Mouse (Mus musculus) small intestine, adult 2 months (tissue): ENCODE measurements around the gene Ppp2r5e. TPM values are rescaled to one million over a fixed set of nuclear protein-coding genes. Genes with fewer than 3 reads are reported as not detected.

Experiments
- H3K27ac ChIP-seq: fragments of 200-500 bp; 2 replicates; pipeline ENCODE4 v1.5.1; 2012; ENCODE audit warnings: low read depth, low read length, control low read depth, inconsistent platforms; ENCODE audit not compliant: insufficient read depth
- H3K27me3 ChIP-seq: fragments of 200-500 bp; 2 replicates; pipeline ENCODE4 v1.6.1; 2012; ENCODE audit warnings: mild to moderate bottlenecking, moderate library complexity, low read length, inconsistent platforms; ENCODE audit not compliant: control insufficient read depth, insufficient read depth
- H3K36me3 ChIP-seq: fragments of 200-500 bp; 2 replicates; pipeline ENCODE4 v1.6.1; 2012; ENCODE audit warnings: mild to moderate bottlenecking, low read length, control low read depth, inconsistent platforms; ENCODE audit not compliant: control insufficient read depth, insufficient read depth
- H3K4me1 ChIP-seq: fragments of 200-500 bp; 2 replicates; pipeline ENCODE4 v1.6.1; 2012; ENCODE audit warnings: low read length, inconsistent platforms, mixed read lengths; ENCODE audit not compliant: control insufficient read depth, insufficient read depth, insufficient read length
- H3K4me3 ChIP-seq: fragments of 200-500 bp; 2 replicates; pipeline ENCODE4 v1.5.1; 2012; ENCODE audit warnings: low read depth, mild to moderate bottlenecking, control low read depth, inconsistent platforms, low read length, moderate library complexity
- CTCF ChIP-seq: fragments of 200-500 bp; IDR thresholded peaks from 2 replicates; pipeline ENCODE4 v1.5.1; 2012; ENCODE audit warnings: low read depth, mild to moderate bottlenecking, control low read depth, inconsistent platforms, low read length, moderate library complexity, mixed read lengths; ENCODE audit not compliant: insufficient replicate concordance, insufficient read length; ENCODE audit errors: extremely low read depth
- POLR2A ChIP-seq: fragments of 200-500 bp; IDR thresholded peaks from 2 replicates; pipeline ENCODE4 v1.6.1; 2012; ENCODE audit warnings: low read depth, mild to moderate bottlenecking, control low read depth, inconsistent platforms, low read length, moderate library complexity
- WGBS: fragments of 180-500 bp; shearing (Covaris S2); methylation state at CpG from one replicate; pipeline ENCODE4 v1.1.7; 2018; 5-methylcytosine and 5-hydroxymethylcytosine counted together
- polyA plus RNA-seq: library from polyadenylated mRNA; depleted of rRNA; stranded (reverse); fragments of >200 nt; gene quantifications from 2 replicates; pipeline ENCODE4 v1.2.3, GENCODE M21; 2012

The Ppp2r5e gene
- polyA plus RNA-seq, 1 experiment: 14.2 TPM

DNA sequence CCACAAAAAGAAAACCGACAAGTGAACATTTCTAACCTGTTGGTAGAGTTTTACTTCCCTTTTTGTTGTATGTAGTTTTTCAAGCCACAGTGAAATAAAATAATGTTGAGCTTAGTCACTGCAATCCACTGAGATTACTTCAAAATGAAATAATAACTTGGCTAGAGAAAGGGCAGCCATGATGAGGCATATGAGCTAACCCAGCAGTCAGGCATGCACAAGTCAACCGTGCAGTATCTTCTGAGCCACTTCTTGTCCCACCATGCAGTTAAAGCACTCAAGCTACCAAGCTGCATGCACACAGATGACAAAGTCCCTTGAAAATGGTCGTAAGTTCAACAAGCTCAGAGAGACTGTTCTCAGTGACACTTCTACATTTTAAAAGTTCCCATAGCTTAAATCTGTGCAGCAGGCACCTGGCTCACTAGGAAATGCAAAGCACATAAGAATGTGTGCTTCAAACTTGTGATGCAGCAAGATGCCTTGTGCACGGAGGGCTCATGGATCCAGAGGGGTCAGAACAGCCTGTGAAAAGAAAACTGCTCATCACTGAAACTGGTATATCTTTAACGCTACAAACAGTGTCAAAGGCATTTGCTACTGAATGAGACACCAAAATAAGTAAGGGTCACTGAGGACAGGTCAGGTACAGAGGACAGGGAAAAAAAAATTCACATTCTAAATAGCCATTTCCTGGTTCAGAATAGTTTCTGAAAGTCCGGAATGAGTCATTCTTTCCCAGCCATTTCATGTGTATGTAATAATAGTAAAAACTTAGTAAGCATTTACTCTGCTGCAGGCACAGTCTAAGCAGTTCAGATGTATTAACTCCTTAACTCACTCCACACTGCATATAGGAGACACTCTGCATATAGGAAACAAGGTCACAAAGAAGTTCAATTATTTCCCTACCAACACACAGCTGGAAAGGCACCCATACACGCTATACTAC is 66.9 kb downstream of the Ppp2r5e start:
- TF ChIP-seq POLR2A (no peak), CTCF (no peak)
- Histone ChIP-seq H3K4me3 (no peak overlapping the region), H3K27me3 (no peaks in the 10 kb centered on the region), H3K36me3 (no peaks in the 10 kb centered on the region), H3K4me1 (peaks cover 14% of the 10 kb centered on the region), H3K27ac (peak overlapping the region; percentile 23; the same call in 1 of the 2 replicates)
- 65% methylated on average over 7 of the region's 7 CpGs for WGBS

DNA sequence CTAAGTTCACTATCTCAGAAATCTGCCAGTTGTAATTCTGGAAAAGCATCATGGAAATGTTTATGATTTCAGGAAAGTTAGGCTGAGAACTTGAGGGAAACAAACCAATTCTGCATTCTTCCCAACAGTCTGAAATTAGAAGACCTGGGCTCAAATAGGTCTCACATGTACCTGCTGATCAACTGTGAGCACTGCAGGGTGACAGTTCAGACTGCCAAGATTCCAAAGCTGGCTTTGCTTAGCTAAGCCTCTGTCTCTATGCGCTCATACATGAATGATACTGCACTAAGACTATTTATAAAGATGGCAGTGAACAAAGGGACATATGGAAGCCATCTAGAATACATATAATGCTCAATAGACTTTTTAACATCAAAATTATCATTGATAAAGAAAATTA is 67.7 kb downstream of the Ppp2r5e start:
- no peaks in the 10 kb centered on the region for H3K36me3 ChIP-seq
- H3K4me1 ChIP-seq: peaks cover 14% of the 10 kb centered on the region
- no peak overlapping the region for H3K27ac ChIP-seq
- no peaks in the 10 kb centered on the region for H3K27me3 ChIP-seq
- 93% methylated on average over 1 of the region's 1 CpGs for WGBS
- H3K4me3 ChIP-seq: no peak overlapping the region
- TF ChIP-seq POLR2A: no peak
- no peak for TF ChIP-seq CTCF

GRCm38 (mm10) chr12:75524199-75524598 is 71.8 kb downstream of the Ppp2r5e start:
- H3K4me1 ChIP-seq: peaks cover 9% of the 10 kb centered on the region; the same call in 1 of the 2 replicates
- no peaks in the 10 kb centered on the region for H3K36me3 ChIP-seq
- no peaks in the 10 kb centered on the region for H3K27me3 ChIP-seq
- 80% methylated on average over 3 of the region's 3 CpGs for WGBS
- H3K27ac ChIP-seq: no peak overlapping the region
- TF ChIP-seq POLR2A: no peak
- no peak for TF ChIP-seq CTCF
- no peak overlapping the region for H3K4me3 ChIP-seq

GRCm38 (mm10) chr12:75522931-75523330 is 73.1 kb downstream of the Ppp2r5e start:
- Histone ChIP-seq H3K4me1 (peaks cover 5% of the 10 kb centered on the region; the same call in 1 of the 2 replicates), H3K27ac (no peak overlapping the region), H3K4me3 (no peak overlapping the region), H3K36me3 (no peaks in the 10 kb centered on the region), H3K27me3 (no peaks in the 10 kb centered on the region)
- TF ChIP-seq CTCF: no peak
- TF ChIP-seq POLR2A: no peak
- 79% methylated on average over 2 of the region's 2 CpGs for WGBS

DNA sequence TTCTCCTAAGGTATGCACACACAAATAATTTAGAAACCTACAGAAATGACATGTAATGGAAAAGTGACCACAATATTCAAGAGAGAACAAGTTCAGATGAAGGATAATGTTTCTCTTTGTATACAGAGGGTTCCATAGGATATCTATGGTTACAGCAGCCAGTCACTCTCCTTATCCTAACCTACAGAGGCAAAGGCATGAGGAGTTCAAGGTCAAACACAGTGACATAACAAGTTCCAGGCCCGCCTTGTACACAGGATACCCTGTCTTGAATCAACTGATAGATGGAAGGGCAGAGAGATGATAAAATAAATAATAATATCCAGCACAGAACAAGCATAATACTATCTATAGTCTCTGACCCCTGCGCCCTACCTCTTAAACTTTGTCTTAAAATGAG is 73.7 kb downstream of the Ppp2r5e start:
- TF ChIP-seq CTCF (no peak), POLR2A (no peak)
- Histone ChIP-seq H3K27me3 (no peaks in the 10 kb centered on the region), H3K4me1 (peaks cover 4% of the 10 kb centered on the region; the same call in 1 of the 2 replicates), H3K36me3 (no peaks in the 10 kb centered on the region), H3K4me3 (no peak overlapping the region), H3K27ac (no peak overlapping the region)
- WGBS: 95% methylated on average over 2 of the region's 2 CpGs

GRCm38 (mm10) chr12:75520395-75520794 is 75.7 kb downstream of the Ppp2r5e start:
- no peak for TF ChIP-seq CTCF
- H3K4me3 ChIP-seq: no peak overlapping the region
- 75% methylated on average over 3 of the region's 3 CpGs for whole genome bisulfite sequencing
- H3K27me3 ChIP-seq: no peaks in the 10 kb centered on the region
- H3K36me3 ChIP-seq: peaks cover 2% of the 10 kb centered on the region; the same call in 1 of the 2 replicates
- H3K4me1 ChIP-seq: peaks cover 4% of the 10 kb centered on the region; the same call in 1 of the 2 replicates
- no peak overlapping the region for H3K27ac ChIP-seq

- peaks cover 8% of the 10 kb centered on the region; the same call in 1 of the 2 replicates for H3K36me3 ChIP-seq
- H3K4me1 ChIP-seq: peaks cover 4% of the 10 kb centered on the region; the same call in 1 of the 2 replicates
- no peak overlapping the region for H3K4me3 ChIP-seq
- TF ChIP-seq POLR2A: no peak
- TF ChIP-seq CTCF: no peak
- no peaks in the 10 kb centered on the region for H3K27me3 ChIP-seq
- H3K27ac ChIP-seq: no peak overlapping the region
- 80% methylated on average over 10 of the region's 10 CpGs for WGBS
These were observed 76.7 kb downstream of the Ppp2r5e start for GRCm38 (mm10) chr12:75519181-75519940.
